Mouse (Mus musculus) myocyte (in vitro differentiated cells): Measurements from ENCODE around the gene Raet1e. TPM values are rescaled to one million over a fixed set of nuclear protein-coding genes. Genes with fewer than 3 reads are reported as not detected.
A peak's percentile ranks its signal among the peaks of the same experiment; 100 is the strongest.
"Not testable (repeated sequence)": the region's sequence is repeated elsewhere in the genome, so short reads cannot be mapped to it uniquely, and the experiment has no call there.

ENCODE experiments used
- H3K27me3 ChIP-seq: one replicate; pipeline ENCODE4 v1.6.1; 2011; ENCODE audit not compliant: control insufficient read depth, insufficient read depth, insufficient read length
- H3K36me3 ChIP-seq: one replicate; pipeline ENCODE4 v1.6.1; 2011; ENCODE audit not compliant: control insufficient read depth, insufficient read depth
- H3K4me2 ChIP-seq: one replicate; pipeline ENCODE4 v1.6.1; 2011; ENCODE audit warnings: low read depth, control low read depth
- H3K4me3 ChIP-seq: one replicate; pipeline ENCODE4 v1.5.1; 2011; ENCODE audit warnings: mild to moderate bottlenecking, control low read depth, moderate library complexity
- H3K79me2 ChIP-seq: one replicate; pipeline ENCODE4 v1.6.1; 2011; ENCODE audit not compliant: control insufficient read depth, insufficient read depth
- H3ac ChIP-seq: one replicate; pipeline ENCODE4 v1.6.1; 2011; ENCODE audit not compliant: control insufficient read depth, insufficient read length
- CEBPB ChIP-seq: IDR thresholded peaks from 2 replicates; pipeline ENCODE4 v1.6.1; 2011; ENCODE audit warnings: mild to moderate bottlenecking, moderate library complexity; ENCODE audit not compliant: poor library complexity, insufficient read depth, severe bottlenecking
- E2F4 ChIP-seq: IDR thresholded peaks from one replicate; pipeline ENCODE4 v1.6.1; 2011; ENCODE audit warnings: mild to moderate bottlenecking, control low read depth, moderate library complexity; ENCODE audit not compliant: insufficient read depth
- MAX ChIP-seq: IDR thresholded peaks from one replicate; pipeline ENCODE4 v1.6.1; 2011; ENCODE audit warnings: low read depth, mild to moderate bottlenecking, control low read depth
- MYOD1 ChIP-seq, 3 experiments: IDR thresholded peaks; one replicate each; pipeline ENCODE4 v1.6.1; 2011; ENCODE audit warnings: control low read depth in 2 of 3, low read depth in 2 of 3, mild to moderate bottlenecking in 2 of 3, moderate library complexity in 1 of 3; ENCODE audit not compliant: insufficient read length in 2 of 3, control insufficient read depth in 1 of 3
- MYOG ChIP-seq, 3 experiments: IDR thresholded peaks; one replicate each; pipeline ENCODE4 v1.6.1; 2011; ENCODE audit warnings: control low read depth in 2 of 3, low read depth in 2 of 3, mild to moderate bottlenecking in 2 of 3; ENCODE audit not compliant: insufficient read length in 2 of 3, control insufficient read depth in 1 of 3, insufficient read depth in 1 of 3
- POLR2A ChIP-seq: IDR thresholded peaks from one replicate; pipeline ENCODE4 v1.6.1; 2011; ENCODE audit warnings: low read depth, mild to moderate bottlenecking, control low read depth, moderate library complexity; ENCODE audit not compliant: insufficient read length
- POLR2AphosphoS2 ChIP-seq: IDR thresholded peaks from one replicate; pipeline ENCODE4 v1.6.1; 2011; ENCODE audit warnings: low read depth, control low read depth; ENCODE audit not compliant: insufficient read length
- REST ChIP-seq: IDR thresholded peaks from one replicate; pipeline ENCODE4 v1.6.1; 2011; ENCODE audit warnings: mild to moderate bottlenecking, control low read depth, moderate library complexity; ENCODE audit not compliant: insufficient read depth, insufficient read length
- SRF ChIP-seq: IDR thresholded peaks from one replicate; pipeline ENCODE4 v1.6.1; 2011; ENCODE audit warnings: low read depth; ENCODE audit not compliant: control insufficient read depth, insufficient read length
- TCF12 ChIP-seq: IDR thresholded peaks from one replicate; pipeline ENCODE4 v1.6.1; 2011; ENCODE audit warnings: mild to moderate bottlenecking, control low read depth; ENCODE audit not compliant: poor library complexity, insufficient read depth, severe bottlenecking
- TCF3 ChIP-seq: IDR thresholded peaks from one replicate; pipeline ENCODE4 v1.6.1; 2011; ENCODE audit warnings: low read depth, control low read depth; ENCODE audit not compliant: insufficient read length
- USF1 ChIP-seq: IDR thresholded peaks from one replicate; pipeline ENCODE4 v1.6.1; 2011; ENCODE audit warnings: low read depth, mild to moderate bottlenecking, control low read depth, moderate library complexity
- polyA plus RNA-seq: library from polyadenylated mRNA; unstranded; fragments of >200 nt; fragmentation: generic; extraction: Trizol; gene quantifications from one replicate; pipeline ENCODE4 v1.2.1, GENCODE M21; 2012; ENCODE audit warnings: missing spikeins

Raet1e gene
- polyA plus RNA-seq, 1 experiment = 22.0 TPM

DNA sequence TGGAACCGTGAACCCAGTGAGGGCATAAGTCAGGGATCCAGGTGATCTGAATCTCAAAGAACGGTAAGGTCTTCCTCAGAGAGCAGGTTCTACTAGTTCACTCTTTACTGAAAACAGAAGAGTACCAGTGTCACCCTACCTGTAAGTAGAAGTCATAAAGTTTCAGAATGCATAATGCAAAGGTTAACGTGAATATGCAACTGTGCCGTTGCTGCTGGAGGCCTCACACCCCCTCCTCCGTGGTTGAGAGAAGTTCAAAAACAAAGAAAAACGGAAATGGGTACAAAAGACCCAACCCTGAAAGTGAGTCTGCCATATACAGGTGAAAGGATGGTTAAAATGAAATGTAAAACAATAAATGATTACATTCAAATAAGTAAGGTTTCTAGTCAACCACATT lies 145.4 kb downstream of the Raet1e start:
- Histone ChIP-seq H3K4me3 (no peak overlapping the region), H3K27me3 (no peaks in the 10 kb centered on the region), H3K4me2 (no peak overlapping the region), H3K79me2 (peaks cover 5% of the 10 kb centered on the region), H3K36me3 (no peaks in the 10 kb centered on the region), H3ac (no peak overlapping the region)
- TF ChIP-seq USF1 (no peak), SRF (no peak), E2F4 (no peak), TCF3 (no peak), REST (no peak), MYOD1 (IDR thresholded peaks at IDR 0.05; ENCODE audit: control insufficient read depth in 1 of 3, insufficient read length in 2 of 3, low read depth in 2 of 3) (no peak), POLR2AphosphoS2 (no peak), MAX (no peak), MYOG (IDR thresholded peaks at IDR 0.05; ENCODE audit: control insufficient read depth in 1 of 3, insufficient read depth in 1 of 3, insufficient read length in 2 of 3, low read depth in 2 of 3) (no peak), TCF12 (no peak)

DNA sequence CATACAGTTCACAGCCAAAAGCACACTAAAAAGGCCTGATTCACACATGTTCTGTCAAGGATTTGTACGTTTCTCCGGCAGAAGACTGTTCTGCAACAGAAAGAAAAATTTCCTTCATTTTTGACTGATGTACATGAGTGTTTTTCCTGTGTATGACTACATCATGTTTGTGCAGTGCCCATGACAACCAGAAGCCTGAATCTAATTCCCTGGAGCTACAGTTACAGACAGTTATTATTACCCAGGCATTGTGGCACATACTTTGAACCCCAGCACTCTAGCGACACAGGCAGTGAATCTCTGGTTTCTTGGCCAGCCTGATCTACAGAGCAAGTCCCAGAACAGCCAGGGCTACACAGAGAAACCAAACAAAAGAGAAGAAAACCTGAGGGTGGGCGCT lies 147.4 kb downstream of the Raet1e start:
- peaks cover 5% of the 10 kb centered on the region for H3K79me2 ChIP-seq
- peak overlapping the region; percentile 70 for H3K4me2 ChIP-seq
- peak overlapping the region; percentile 33 for H3K4me3 ChIP-seq
- H3ac ChIP-seq = no peak overlapping the region
- no peaks in the 10 kb centered on the region for H3K27me3 ChIP-seq
- H3K36me3 ChIP-seq = no peaks in the 10 kb centered on the region
- no peak for TF ChIP-seq SRF
- TF ChIP-seq POLR2A = no peak
- TF ChIP-seq TCF3 = no peak
- TF ChIP-seq MYOD1 (IDR thresholded peaks at IDR 0.05; ENCODE audit: control insufficient read depth in 1 of 3, insufficient read length in 2 of 3, low read depth in 2 of 3) = no peak
- TF ChIP-seq REST = no peak
- TF ChIP-seq POLR2AphosphoS2 = no peak
- TF ChIP-seq MYOG (IDR thresholded peaks at IDR 0.05; ENCODE audit: control insufficient read depth in 1 of 3, insufficient read depth in 1 of 3, insufficient read length in 2 of 3, low read depth in 2 of 3) = no peak
- TF ChIP-seq TCF12 = no peak
- no peak for TF ChIP-seq MAX
- no peak for TF ChIP-seq CEBPB
- TF ChIP-seq E2F4 = no peak
- TF ChIP-seq USF1 = no peak

DNA sequence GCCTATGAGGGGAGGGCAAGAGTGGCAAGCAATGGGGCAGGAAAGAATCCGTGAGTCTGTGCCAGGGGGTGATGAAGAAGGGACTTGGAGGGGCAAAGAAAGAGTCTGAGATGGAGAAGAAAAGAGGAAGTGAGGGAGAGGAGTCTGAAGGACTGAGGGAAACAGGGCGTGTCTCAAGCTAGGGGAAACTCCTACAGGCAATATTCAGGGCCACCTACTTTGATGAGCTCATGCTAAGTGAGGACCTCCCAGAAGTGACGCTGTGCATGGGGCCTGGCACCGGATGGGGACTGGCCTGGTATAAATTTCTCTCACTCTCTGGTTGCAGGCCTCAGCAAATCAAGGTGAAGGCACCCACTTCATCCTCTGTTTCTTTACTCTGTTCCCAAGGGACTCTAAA lies 148.1 kb downstream of the Raet1e start:
- Histone ChIP-seq H3K79me2 (peaks cover 5% of the 10 kb centered on the region), H3K36me3 (no peaks in the 10 kb centered on the region), H3K27me3 (no peaks in the 10 kb centered on the region), H3K4me2 (peak overlapping the region; percentile 70), H3ac (no peak overlapping the region), H3K4me3 (peak overlapping the region; percentile 33)
- peak; percentile 35 for TF ChIP-seq POLR2A
- no peak for TF ChIP-seq REST
- no peak for TF ChIP-seq TCF3

DNA sequence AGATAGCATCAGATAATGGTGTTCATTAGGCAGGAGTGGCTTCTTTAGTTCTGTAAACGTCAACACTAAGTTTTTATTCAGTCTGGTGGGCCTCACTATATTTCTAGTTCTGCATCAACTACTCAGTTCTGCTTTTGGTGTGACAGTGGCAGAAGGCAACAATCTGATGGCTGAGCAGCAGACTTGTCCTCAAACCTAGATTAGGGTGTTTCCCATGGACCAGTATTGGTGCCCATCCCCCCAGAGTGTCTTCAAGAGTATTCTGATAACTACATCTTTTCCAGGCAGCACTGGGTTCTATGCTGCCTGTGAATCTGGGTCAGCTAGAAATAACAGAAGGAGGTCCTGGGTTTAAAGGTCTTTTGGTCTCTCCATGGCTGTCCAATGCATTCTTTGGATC lies 149.9 kb downstream of the Raet1e start:
- Histone ChIP-seq H3ac (no peak overlapping the region), H3K4me2 (no peak overlapping the region), H3K36me3 (no peaks in the 10 kb centered on the region), H3K27me3 (no peaks in the 10 kb centered on the region), H3K79me2 (peaks cover 5% of the 10 kb centered on the region), H3K4me3 (no peak overlapping the region)
- TF ChIP-seq POLR2AphosphoS2 = no peak
- TF ChIP-seq SRF = no peak
- TF ChIP-seq TCF3 = no peak
- TF ChIP-seq MAX = no peak
- TF ChIP-seq TCF12 = no peak
- TF ChIP-seq USF1 = no peak
- no peak for TF ChIP-seq MYOG (IDR thresholded peaks at IDR 0.05; ENCODE audit: control insufficient read depth in 1 of 3, insufficient read depth in 1 of 3, insufficient read length in 2 of 3, low read depth in 2 of 3)
- TF ChIP-seq CEBPB = no peak
- no peak for TF ChIP-seq REST

DNA sequence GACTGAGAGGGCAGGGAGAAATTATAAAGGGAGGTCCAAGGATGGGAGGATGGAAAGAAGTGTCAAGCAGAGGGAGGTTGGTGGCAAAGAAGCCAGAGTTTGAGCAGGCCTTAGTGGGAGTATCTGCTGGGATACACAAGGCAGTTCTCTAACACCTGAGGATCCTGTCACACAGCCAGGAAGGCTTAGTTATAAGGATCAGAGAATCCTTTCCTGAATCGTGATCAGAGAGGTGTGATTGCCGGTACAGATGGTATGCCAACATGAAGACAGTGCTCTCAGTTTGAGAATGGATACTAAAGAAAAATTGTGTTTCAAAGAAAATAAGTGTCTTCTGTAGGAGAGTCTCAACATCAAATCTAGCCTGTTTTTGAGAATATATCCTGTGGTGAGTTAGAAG lies 164.5 kb downstream of the Raet1e start:
- H3ac ChIP-seq = no peak overlapping the region
- no peak overlapping the region for H3K4me2 ChIP-seq
- no peak for TF ChIP-seq MYOG (IDR thresholded peaks at IDR 0.05; ENCODE audit: control insufficient read depth in 1 of 3, insufficient read depth in 1 of 3, insufficient read length in 2 of 3, low read depth in 2 of 3)
- TF ChIP-seq POLR2A = no peak
- no peak for TF ChIP-seq MYOD1 (IDR thresholded peaks at IDR 0.05; ENCODE audit: control insufficient read depth in 1 of 3, insufficient read length in 2 of 3, low read depth in 2 of 3)
- no peak for TF ChIP-seq MAX
- no peak for TF ChIP-seq USF1
- no peak for TF ChIP-seq POLR2AphosphoS2
- TF ChIP-seq TCF3 = no peak
- TF ChIP-seq E2F4 = no peak
- no peak for TF ChIP-seq CEBPB
- TF ChIP-seq SRF = no peak
- no peak for TF ChIP-seq TCF12
- H3K27me3 ChIP-seq = no peaks in the 10 kb centered on the region
- no peak overlapping the region for H3K4me3 ChIP-seq
- no peaks in the 10 kb centered on the region for H3K36me3 ChIP-seq
- H3K79me2 ChIP-seq = no peaks in the 10 kb centered on the region

DNA sequence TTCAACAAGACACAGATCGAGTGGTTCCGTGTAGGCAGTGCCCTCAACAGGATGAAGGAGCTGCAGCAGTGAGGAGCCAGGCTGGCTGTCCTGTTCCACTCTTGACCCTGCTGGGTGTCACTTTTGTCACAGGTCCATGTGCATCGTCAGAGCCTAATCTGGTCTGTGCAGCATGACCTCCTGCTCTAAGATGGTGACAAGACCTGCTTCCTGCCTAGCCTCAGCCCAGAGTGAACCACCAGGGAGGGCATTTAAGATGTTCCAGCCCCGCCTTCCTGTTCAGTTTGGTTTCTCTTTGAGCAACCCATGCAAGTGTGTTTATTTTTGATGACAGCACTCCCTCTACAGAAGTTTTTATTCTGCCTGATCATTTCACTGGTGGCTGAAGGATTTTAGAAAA lies 187.4 kb downstream of the Raet1e start:
- H3K79me2 ChIP-seq, H3K4me3 ChIP-seq, H3K27me3 ChIP-seq, H3K36me3 ChIP-seq, H3K4me2 ChIP-seq, H3ac ChIP-seq: not testable (repeated sequence)

DNA sequence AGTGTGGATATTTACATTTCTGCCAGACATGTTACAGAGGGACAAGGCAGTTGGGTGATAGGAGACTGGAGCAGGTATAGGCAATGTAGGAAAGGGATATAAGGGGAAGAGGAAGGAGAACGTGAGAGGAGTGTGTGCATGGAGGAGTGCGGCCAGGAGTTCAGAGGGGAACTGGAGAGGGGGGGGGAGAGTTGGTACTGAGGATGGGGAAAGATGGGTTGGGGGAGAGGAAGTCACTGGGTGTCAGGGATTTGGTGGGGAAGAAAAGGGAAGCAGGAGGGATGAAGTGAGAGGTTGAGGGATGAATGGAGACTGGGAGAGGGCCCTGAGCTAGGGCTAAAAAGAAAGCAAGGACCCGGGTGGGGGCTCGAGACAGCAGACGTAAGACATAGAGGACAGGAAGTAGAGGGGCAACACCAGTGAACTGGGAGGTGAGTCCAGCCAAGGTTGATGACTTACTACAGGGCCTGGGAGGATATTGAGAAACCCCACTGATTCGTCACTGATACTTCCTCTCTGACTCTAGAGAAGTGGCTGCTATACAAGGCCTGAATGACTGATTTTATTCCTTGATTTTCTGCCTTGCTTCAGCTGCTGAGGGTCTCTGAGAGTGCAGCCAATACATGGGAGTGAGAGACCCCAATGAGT lies 195.3 kb downstream of the Raet1e start:
- not testable (repeated sequence) for H3K79me2 ChIP-seq, H3K27me3 ChIP-seq, H3ac ChIP-seq, H3K36me3 ChIP-seq, H3K4me3 ChIP-seq, H3K4me2 ChIP-seq
